Mouse (Mus musculus): ENCODE measurements around the gene Prdm12. TPM values are rescaled to one million over a fixed set of nuclear protein-coding genes. Genes with fewer than 3 reads are reported as not detected.
A peak's percentile ranks its signal among the peaks of the same experiment; 100 is the strongest.
"Not testable (repeated sequence)": the region's sequence is repeated elsewhere in the genome, so short reads cannot be mapped to it uniquely, and the experiment has no call there.

Gene Prdm12
- polyA plus RNA-seq, 1 experiment from 2014 or later: 1.1 TPM

GRCm38 (mm10) chr2:31656374-31656773 lies 16.5 kb downstream of the Prdm12 start:
- Histone ChIP-seq H3K9me3 (ENCODE audit: control insufficient read depth, low read length) (no peaks in the 10 kb centered on the region; the same call in 1 of the 2 replicates), H3K27me3 (ENCODE audit: control insufficient read depth, insufficient read depth, low read length) (peaks cover 44% of the 10 kb centered on the region), H3K36me3 (ENCODE audit: control insufficient read depth, insufficient read depth, low read length) (no peaks in the 10 kb centered on the region), H3K4me1 (ENCODE audit: control insufficient read depth, insufficient read depth, low read length) (0 out of 2 replicates have a peak, but pooled peaks cover 5% of the 10 kb centered on the region), H3K4me3 (ENCODE audit: low read depth, low read length) (no peak overlapping the region), H3K4me2 (ENCODE audit: low read depth, low read length) (no peak overlapping the region), H3K27ac (ENCODE audit: low read depth, low read length) (no peak overlapping the region), H3K9ac (replicated peaks; ENCODE audit: low read depth, low read length) (no peak overlapping the region)
- WGBS: 86% methylated on average over 7 of the region's 7 CpGs
- ATAC-seq (ENCODE audit: low read depth): no peak

GRCm38 (mm10) chr2:31662939-31663803 lies 23.3 kb downstream of the Prdm12 start:
- WGBS: 65% methylated on average over 8 of the region's 8 CpGs
- no peak overlapping the region for H3K9ac ChIP-seq (replicated peaks; ENCODE audit: low read depth, low read length)
- H3K36me3 ChIP-seq (ENCODE audit: control insufficient read depth, insufficient read depth, low read length): no peaks in the 10 kb centered on the region
- H3K4me1 ChIP-seq (ENCODE audit: control insufficient read depth, insufficient read depth, low read length): no peaks in the 10 kb centered on the region
- H3K27ac ChIP-seq (ENCODE audit: low read depth, low read length): no peak overlapping the region
- H3K4me3 ChIP-seq (ENCODE audit: low read depth, low read length): no peak overlapping the region
- no peak overlapping the region for H3K4me2 ChIP-seq (ENCODE audit: low read depth, low read length)
- H3K9me3 ChIP-seq (ENCODE audit: control insufficient read depth, low read length): no peaks in the 10 kb centered on the region; the same call in 1 of the 2 replicates
- no peak for ATAC-seq (ENCODE audit: low read depth)
- peaks cover 8% of the 10 kb centered on the region; the same call in 1 of the 2 replicates for H3K27me3 ChIP-seq (ENCODE audit: control insufficient read depth, insufficient read depth, low read length)

DNA sequence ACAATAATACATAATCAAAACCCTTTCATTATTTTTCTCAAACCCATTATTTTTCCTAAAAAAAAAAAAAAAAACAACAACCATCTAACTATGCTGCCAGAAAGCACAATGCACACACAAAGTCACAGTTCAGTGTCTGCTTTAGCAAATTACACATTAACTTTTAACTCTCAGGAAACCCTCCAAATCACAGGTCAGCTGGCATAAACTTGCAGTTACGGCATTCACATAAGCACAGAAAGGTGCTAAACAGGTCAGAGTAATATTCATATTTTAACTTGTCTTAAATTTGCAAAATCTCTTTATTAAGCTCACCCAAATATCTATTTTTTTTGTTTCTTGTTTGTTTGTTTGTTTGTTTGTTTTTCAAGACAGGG lies 24.0 kb downstream of the Prdm12 start:
- 94% methylated on average over 1 of the region's 1 CpGs for WGBS
- Histone ChIP-seq H3K4me3 (ENCODE audit: low read depth, low read length) (no peak overlapping the region), H3K4me1 (ENCODE audit: control insufficient read depth, insufficient read depth, low read length) (no peaks in the 10 kb centered on the region), H3K4me2 (ENCODE audit: low read depth, low read length) (no peak overlapping the region), H3K9ac (replicated peaks; ENCODE audit: low read depth, low read length) (no peak overlapping the region), H3K9me3 (ENCODE audit: control insufficient read depth, low read length) (no peaks in the 10 kb centered on the region; the same call in 1 of the 2 replicates), H3K27me3 (ENCODE audit: control insufficient read depth, insufficient read depth, low read length) (0 out of 2 replicates have a peak, but pooled peaks cover 4% of the 10 kb centered on the region), H3K36me3 (ENCODE audit: control insufficient read depth, insufficient read depth, low read length) (no peaks in the 10 kb centered on the region), H3K27ac (ENCODE audit: low read depth, low read length) (no peak overlapping the region)
- ATAC-seq (ENCODE audit: low read depth): no peak

DNA sequence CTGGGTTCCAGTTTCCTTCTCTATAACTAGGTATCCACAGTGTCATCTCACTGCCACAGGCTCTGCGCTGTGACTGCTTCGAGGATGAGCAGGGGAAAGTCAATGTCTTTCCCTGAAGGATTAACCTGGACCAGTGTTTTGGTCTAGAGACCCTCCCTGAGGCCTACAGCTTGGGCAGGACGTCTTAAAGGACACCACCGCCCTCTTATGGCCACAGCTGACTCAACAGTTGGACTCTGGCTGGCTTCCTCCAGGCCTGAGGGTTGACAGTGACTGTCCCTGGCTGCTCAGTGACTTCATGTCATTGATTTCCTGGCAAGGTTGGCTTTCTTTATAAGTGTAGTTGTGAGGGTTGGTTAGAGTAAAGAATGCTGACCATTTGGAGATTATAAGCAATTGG lies 27.5 kb downstream of the Prdm12 start:
- H3K4me2 ChIP-seq (ENCODE audit: low read depth, low read length): no peak overlapping the region
- H3K36me3 ChIP-seq (ENCODE audit: control insufficient read depth, insufficient read depth, low read length): no peaks in the 10 kb centered on the region
- H3K27me3 ChIP-seq (ENCODE audit: control insufficient read depth, insufficient read depth, low read length): 0 out of 2 replicates have a peak, but pooled peaks cover 4% of the 10 kb centered on the region
- ATAC-seq (ENCODE audit: low read depth): no peak
- no peak overlapping the region for H3K27ac ChIP-seq (ENCODE audit: low read depth, low read length)
- WGBS: 26% methylated on average over 4 of the region's 4 CpGs
- no peak overlapping the region for H3K4me3 ChIP-seq (ENCODE audit: low read depth, low read length)
- H3K4me1 ChIP-seq (ENCODE audit: control insufficient read depth, insufficient read depth, low read length): 0 out of 2 replicates have a peak, but pooled peaks cover 7% of the 10 kb centered on the region
- no peak overlapping the region for H3K9ac ChIP-seq (replicated peaks; ENCODE audit: low read depth, low read length)
- no peaks in the 10 kb centered on the region for H3K9me3 ChIP-seq (ENCODE audit: control insufficient read depth, low read length)

GRCm38 (mm10) chr2:31670551-31671035 lies 30.8 kb downstream of the Prdm12 start, which contains the start of gene Exosc2:
TSS of gene Exosc2 (plus strand) at chr2:31670715.
- Histone ChIP-seq H3K27me3 (ENCODE audit: control insufficient read depth, insufficient read depth, low read length) (0 out of 2 replicates have a peak, but pooled peaks cover 2% of the 10 kb centered on the region), H3K9ac (replicated peaks; ENCODE audit: low read depth, low read length) (peak within 1 kb of the TSS; percentile 73), H3K36me3 (ENCODE audit: control insufficient read depth, insufficient read depth, low read length) (peaks cover 19% of the 10 kb centered on the region; the same call in 1 of the 2 replicates), H3K27ac (ENCODE audit: low read depth, low read length) (no peak within 1 kb of the TSS), H3K9me3 (ENCODE audit: control insufficient read depth, low read length) (no peaks in the 10 kb centered on the region), H3K4me3 (ENCODE audit: low read depth, low read length) (peak within 1 kb of the TSS; percentile 81), H3K4me2 (ENCODE audit: low read depth, low read length) (peak within 1 kb of the TSS; percentile 73), H3K4me1 (ENCODE audit: control insufficient read depth, insufficient read depth, low read length) (0 out of 2 replicates have a peak, but pooled peaks cover 7% of the 10 kb centered on the region)
- under 1% methylated on average over 27 of the region's 27 CpGs for WGBS
- peak; percentile 96 for ATAC-seq (ENCODE audit: low read depth)

- Histone ChIP-seq H3K9me3 (ENCODE audit: control insufficient read depth, low read length) (no peaks in the 10 kb centered on the region), H3K4me1 (ENCODE audit: control insufficient read depth, insufficient read depth, low read length) (no peaks in the 10 kb centered on the region), H3K4me2 (ENCODE audit: low read depth, low read length) (no peak overlapping the region), H3K9ac (replicated peaks; ENCODE audit: low read depth, low read length) (no peak overlapping the region), H3K27me3 (ENCODE audit: control insufficient read depth, insufficient read depth, low read length) (no peaks in the 10 kb centered on the region), H3K36me3 (ENCODE audit: control insufficient read depth, insufficient read depth, low read length) (peaks cover 55% of the 10 kb centered on the region), H3K4me3 (ENCODE audit: low read depth, low read length) (no peak overlapping the region), H3K27ac (ENCODE audit: low read depth, low read length) (no peak overlapping the region)
- ATAC-seq (ENCODE audit: low read depth): no peak
- WGBS: 95% methylated on average over 6 of the region's 6 CpGs
These were observed 38.8 kb downstream of the Prdm12 start for GRCm38 (mm10) chr2:31678641-31679040.

GRCm38 (mm10) chr2:31681051-31681707 lies 41.3 kb downstream of the Prdm12 start:
- not testable (repeated sequence) for ATAC-seq (ENCODE audit: low read depth); H3K4me3 ChIP-seq (ENCODE audit: low read depth, low read length); H3K27ac ChIP-seq (ENCODE audit: low read depth, low read length); H3K9me3 ChIP-seq (ENCODE audit: control insufficient read depth, low read length); H3K9ac ChIP-seq (replicated peaks; ENCODE audit: low read depth, low read length); H3K4me2 ChIP-seq (ENCODE audit: low read depth, low read length); H3K27me3 ChIP-seq (ENCODE audit: control insufficient read depth, insufficient read depth, low read length); H3K4me1 ChIP-seq (ENCODE audit: control insufficient read depth, insufficient read depth, low read length)
- peaks cover 37% of the 10 kb centered on the region for H3K36me3 ChIP-seq (ENCODE audit: control insufficient read depth, insufficient read depth, low read length)
- WGBS: 88% methylated on average over 15 of the region's 15 CpGs

GRCm38 (mm10) chr2:31681731-31682235 lies 41.9 kb downstream of the Prdm12 start:
- Histone ChIP-seq H3K27me3 (ENCODE audit: control insufficient read depth, insufficient read depth, low read length) (no peaks in the 10 kb centered on the region), H3K9ac (replicated peaks; ENCODE audit: low read depth, low read length) (no peak overlapping the region), H3K36me3 (ENCODE audit: control insufficient read depth, insufficient read depth, low read length) (peaks cover 31% of the 10 kb centered on the region; the same call in 1 of the 2 replicates), H3K27ac (ENCODE audit: low read depth, low read length) (no peak overlapping the region), H3K4me2 (ENCODE audit: low read depth, low read length) (no peak overlapping the region), H3K4me3 (ENCODE audit: low read depth, low read length) (no peak overlapping the region), H3K4me1 (ENCODE audit: control insufficient read depth, insufficient read depth, low read length) (no peaks in the 10 kb centered on the region), H3K9me3 (ENCODE audit: control insufficient read depth, low read length) (no peaks in the 10 kb centered on the region)
- ATAC-seq (ENCODE audit: low read depth): no peak
- 86% methylated on average over 6 of the region's 6 CpGs for WGBS

All from neural tube, embryonic 14.5 days (tissue).